Mouse (Mus musculus) kidney, postnatal 10 days (tissue): ENCODE measurements around the gene Slc1a7.

ENCODE experiments used
- DNase-seq: peaks from one replicate; pipeline ENCODE4 v3.0.0; 2021; ENCODE audit warnings: mixed read lengths

The Slc1a7 gene

GRCm38 (mm10) chr4:108057247-108057646, 89.1 kb downstream of the Slc1a7 start:
- no peak for DNase-seq

GRCm38 (mm10) chr4:108058166-108058565, 90.0 kb downstream of the Slc1a7 start:
- no peak for DNase-seq

- DNase-seq: no peak
Observed at GRCm38 (mm10) chr4:108059601-108060379, 91.7 kb downstream of the Slc1a7 start.

GRCm38 (mm10) chr4:108060774-108061173, 92.6 kb downstream of the Slc1a7 start:
- no peak for DNase-seq

GRCm38 (mm10) chr4:108062524-108062923, 94.4 kb downstream of the Slc1a7 start:
- DNase-seq: no peak
